Mouse (Mus musculus) T-helper 17 cell (primary cell): ENCODE data around the gene Mrpl55.

Source experiments
- in situ Hi-C, 2 experiments: fragments of 300-600 bp; cut with MboI, MseI; formaldehyde crosslinking; loops; 1 replicate in 1 of 2; 2 replicates in 1 of 2; pipeline ENCODE4 v1.15.1; 2025; ENCODE audit warnings: high pct_unique_total_duplicates in 2 of 2

Gene Mrpl55

GRCm38 (mm10) chr11:59226787-59227603 is 24.7 kb downstream of the Mrpl55 start:
- in situ Hi-C loops, result loop anchor here in 1 of 2 experiments (10.0 kb wide), 1 partner anchor 1128 kb away; the partner anchor contains the start of genes Drc3 and Tom1l2

GRCm38 (mm10) chr11:59227604-59228121 is 25.4 kb downstream of the Mrpl55 start:
- in situ Hi-C loops, result loop anchor here in 1 of 2 experiments (10.0 kb wide), 1 partner anchor 1127 kb away; the partner anchor contains the start of genes Drc3 and Tom1l2

GRCm38 (mm10) chr11:59228122-59228953 is 26.1 kb downstream of the Mrpl55 start, which contains the start of gene Arf1:
Arf1 (minus strand) TSS chr11:59228270.
- in situ Hi-C loops, result loop anchor here in 1 of 2 experiments (10.0 kb wide), 1 partner anchor 1126 kb away; the partner anchor contains the start of genes Drc3 and Tom1l2

GRCm38 (mm10) chr11:59230144-59230760 is 28.0 kb downstream of the Mrpl55 start:
- in situ Hi-C loops, result no loop called here

GRCm38 (mm10) chr11:59232797-59233196 is 30.5 kb downstream of the Mrpl55 start:
- in situ Hi-C loops, result no loop called here

- in situ Hi-C loops, result loop anchor here in 1 of 2 experiments (5.0 kb wide), 1 partner anchor 244 kb away; no protein-coding TSS in a partner anchor
Measured at GRCm38 (mm10) chr11:59238525-59239427, 36.5 kb downstream of the Mrpl55 start.

GRCm38 (mm10) chr11:59239428-59239785 is 37.1 kb downstream of the Mrpl55 start:
- in situ Hi-C loops, result loop anchor here in 1 of 2 experiments (5.0 kb wide), 1 partner anchor 243 kb away; no protein-coding TSS in a partner anchor

- in situ Hi-C loops, result loop anchor here in 1 of 2 experiments (5.0 kb wide), 1 partner anchor 243 kb away; no protein-coding TSS in a partner anchor
Measured at GRCm38 (mm10) chr11:59239796-59240195, 37.5 kb downstream of the Mrpl55 start.

- in situ Hi-C loops, result no loop called here
Measured at GRCm38 (mm10) chr11:59241841-59242240, 39.6 kb downstream of the Mrpl55 start.

- in situ Hi-C loops, result no loop called here
Measured at GRCm38 (mm10) chr11:59243856-59244255, 41.6 kb downstream of the Mrpl55 start.

- in situ Hi-C loops, result no loop called here
Measured at GRCm38 (mm10) chr11:59248101-59248500, 45.8 kb downstream of the Mrpl55 start.
